Mouse (Mus musculus) bone marrow macrophage, adult 2 months (primary cell): ENCODE results near the gene Dnajc21. TPM values are rescaled to one million over a fixed set of nuclear protein-coding genes. Genes with fewer than 3 reads are reported as not detected.

Source experiments
- H3K27ac ChIP-seq: 2 replicates; pipeline ENCODE4 v1.5.1; 2012; ENCODE audit warnings: low read depth, low read length; ENCODE audit not compliant: insufficient read depth
- H3K4me1 ChIP-seq: 2 replicates; pipeline ENCODE4 v1.6.1; 2012; ENCODE audit warnings: low read length; ENCODE audit not compliant: control insufficient read depth, insufficient read depth
- H3K4me3 ChIP-seq: 2 replicates; pipeline ENCODE4 v1.5.1; 2012; ENCODE audit warnings: mild to moderate bottlenecking, low read length, moderate library complexity; ENCODE audit not compliant: insufficient read depth
- CTCF ChIP-seq: IDR thresholded peaks from 2 replicates; pipeline ENCODE4 v1.5.1; 2012; ENCODE audit warnings: low read depth, mild to moderate bottlenecking, low read length, moderate library complexity
- POLR2A ChIP-seq: IDR thresholded peaks from 2 replicates; pipeline ENCODE4 v1.6.1; 2012; ENCODE audit warnings: mild to moderate bottlenecking, low read depth, low read length, borderline replicate concordance
- polyA plus RNA-seq: library from polyadenylated mRNA; stranded (reverse); fragments of >200 nt; gene quantifications from 2 replicates; pipeline ENCODE4 v1.2.4, GENCODE M21; 2012; ENCODE audit not compliant: missing spikeins, insufficient read depth, insufficient read length

Dnajc21 gene
- polyA plus RNA-seq, 1 experiment, result 17.6 TPM

DNA sequence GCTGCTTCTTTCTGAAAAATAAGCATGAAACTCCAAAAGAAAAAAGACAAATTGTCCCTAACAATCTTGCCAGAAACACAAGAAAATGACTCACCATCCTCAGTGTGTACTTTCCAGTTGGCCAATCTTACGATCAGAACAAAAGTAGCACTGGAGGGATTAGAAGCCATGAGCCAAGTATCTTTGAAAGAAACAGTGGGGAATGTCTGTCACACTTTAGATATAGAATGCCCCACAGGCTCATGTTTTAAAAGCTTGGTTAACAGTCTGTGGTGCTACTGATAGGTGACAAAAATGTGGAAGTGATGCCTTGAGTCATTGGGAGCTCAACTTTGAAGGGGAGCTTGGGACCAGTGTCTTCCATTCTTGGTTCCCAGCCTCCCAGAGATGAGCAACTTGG is 28.0 kb downstream of the Dnajc21 start:
- Histone ChIP-seq H3K4me1 (no peaks in the 10 kb centered on the region), H3K27ac (no peak overlapping the region), H3K4me3 (no peak overlapping the region)
- TF ChIP-seq POLR2A (no peak), CTCF (no peak)

DNA sequence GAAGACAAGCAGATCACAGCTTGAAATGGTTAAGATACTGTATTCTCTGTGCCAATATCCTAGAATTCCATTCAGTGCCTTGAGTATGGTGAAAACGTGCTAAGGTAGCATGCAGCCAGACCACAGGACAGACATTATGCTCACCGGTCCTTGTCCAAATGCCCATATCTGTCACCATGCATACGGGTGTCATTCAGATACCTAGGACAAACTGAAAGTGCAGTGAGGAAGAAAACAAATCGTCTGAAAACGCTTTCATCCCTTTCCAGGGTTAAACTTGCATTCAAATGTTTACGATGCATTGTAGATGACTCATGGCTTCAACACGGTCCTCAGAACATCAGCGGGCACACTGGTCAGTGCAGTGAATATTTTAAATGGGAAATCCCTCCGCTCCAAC is 28.8 kb downstream of the Dnajc21 start:
- H3K4me1 ChIP-seq, result 0 out of 2 replicates have a peak, but pooled peaks cover 2% of the 10 kb centered on the region
- H3K27ac ChIP-seq, result no peak overlapping the region
- TF ChIP-seq POLR2A (no peak), CTCF (no peak)
- no peak overlapping the region for H3K4me3 ChIP-seq

DNA sequence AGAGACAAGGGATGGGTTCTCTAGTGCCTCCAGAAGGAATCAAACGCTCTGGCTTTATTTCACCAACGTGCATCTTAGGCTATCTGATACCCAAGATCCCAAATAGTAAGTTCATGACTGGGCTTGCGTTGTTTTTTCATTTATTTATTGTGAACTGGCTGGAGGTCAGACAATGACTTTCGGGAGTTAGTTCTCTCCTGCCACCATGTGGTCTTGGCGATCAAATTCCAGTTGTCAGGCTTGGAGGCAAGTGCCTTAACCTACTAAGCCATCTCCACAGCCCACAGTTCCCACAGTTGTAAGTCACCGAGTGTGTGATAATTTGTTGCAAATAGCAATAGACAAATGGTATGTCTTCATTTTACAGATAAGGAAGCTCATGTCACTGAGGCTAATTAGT is 30.4 kb downstream of the Dnajc21 start:
- TF ChIP-seq POLR2A (no peak), CTCF (no peak)
- Histone ChIP-seq H3K4me1 (0 out of 2 replicates have a peak, but pooled peaks cover 2% of the 10 kb centered on the region), H3K27ac (no peak overlapping the region), H3K4me3 (no peak overlapping the region)

DNA sequence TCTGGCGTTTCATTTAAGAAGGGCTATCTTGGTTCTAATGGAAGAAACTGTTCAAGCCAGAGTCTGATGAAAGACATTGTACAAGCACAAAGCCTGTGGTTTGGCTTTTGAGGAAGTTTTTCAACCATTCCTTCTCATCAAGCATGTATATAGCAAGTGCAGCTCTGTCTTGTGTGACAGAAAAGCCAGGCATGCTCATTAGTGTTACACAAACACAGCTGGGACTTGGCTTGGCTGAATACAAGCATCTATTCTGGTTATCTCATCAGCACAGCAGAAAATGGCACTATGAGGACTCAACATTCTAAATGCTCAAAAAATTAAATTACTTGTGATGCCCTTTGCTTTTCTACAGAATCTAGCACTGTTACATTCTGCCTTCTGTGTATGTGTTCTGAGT is 33.4 kb downstream of the Dnajc21 start:
- 0 out of 2 replicates have a peak, but pooled peaks cover 2% of the 10 kb centered on the region for H3K4me1 ChIP-seq
- no peak overlapping the region for H3K27ac ChIP-seq
- no peak overlapping the region for H3K4me3 ChIP-seq
- TF ChIP-seq CTCF, result no peak

DNA sequence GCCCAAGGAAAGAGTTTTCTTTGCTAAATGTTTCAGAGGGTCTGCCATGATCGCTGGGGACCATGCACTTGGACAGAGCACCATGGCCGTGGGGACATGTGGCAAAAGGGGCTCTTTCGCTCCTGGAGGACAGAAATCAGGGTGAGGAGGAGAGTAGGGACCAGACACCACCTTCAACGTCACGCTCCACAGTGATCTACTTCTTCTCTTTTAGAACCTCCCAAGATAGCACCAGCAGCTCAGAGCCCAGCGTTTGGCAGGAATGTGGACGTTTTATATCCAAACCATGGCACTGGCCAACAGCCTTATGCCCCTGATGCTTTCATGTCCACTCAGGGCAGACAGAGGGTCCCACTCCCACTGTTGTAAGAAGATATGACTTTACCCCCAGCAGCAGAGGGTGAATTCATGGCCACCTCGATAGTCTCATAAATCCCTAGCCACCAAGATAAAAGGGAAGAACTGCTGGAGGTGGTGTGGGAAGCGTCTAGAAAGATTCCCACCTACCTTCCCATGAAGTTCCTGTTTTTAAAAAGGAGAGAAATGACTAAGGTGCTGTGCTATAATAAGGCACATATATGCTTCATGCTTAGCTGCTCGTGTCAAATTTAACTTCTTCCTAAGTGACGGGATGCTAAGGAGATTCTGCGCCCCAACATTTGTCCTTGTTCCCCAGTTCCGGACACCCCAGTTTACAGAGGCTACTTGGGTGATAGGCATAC is 43.6 kb downstream of the Dnajc21 start:
- TF ChIP-seq POLR2A, result no peak
- no peak for TF ChIP-seq CTCF
- no peak overlapping the region for H3K27ac ChIP-seq
- H3K4me3 ChIP-seq, result no peak overlapping the region
- H3K4me1 ChIP-seq, result no peaks in the 10 kb centered on the region

DNA sequence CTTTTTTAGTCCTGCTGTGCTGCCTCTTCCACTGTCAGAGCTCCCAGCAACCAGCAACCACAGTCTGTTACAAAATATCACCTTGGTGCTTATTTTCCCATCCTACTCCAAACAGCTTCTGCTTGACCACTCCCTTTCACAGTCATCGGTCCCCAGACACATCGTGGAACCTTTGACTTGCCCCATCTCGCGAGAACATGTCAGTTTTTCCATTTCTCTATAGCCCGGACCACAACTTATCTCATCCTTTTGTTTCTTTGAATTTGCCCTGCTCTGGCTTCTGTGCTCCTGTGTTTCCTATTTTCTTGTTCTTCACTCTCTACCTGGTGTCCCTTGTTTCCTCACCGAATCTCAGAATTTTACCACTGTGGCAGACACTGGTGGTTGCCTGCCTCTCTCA is 44.2 kb downstream of the Dnajc21 start:
- TF ChIP-seq POLR2A, result no peak
- no peak for TF ChIP-seq CTCF
- no peaks in the 10 kb centered on the region for H3K4me1 ChIP-seq
- H3K27ac ChIP-seq, result no peak overlapping the region
- no peak overlapping the region for H3K4me3 ChIP-seq

DNA sequence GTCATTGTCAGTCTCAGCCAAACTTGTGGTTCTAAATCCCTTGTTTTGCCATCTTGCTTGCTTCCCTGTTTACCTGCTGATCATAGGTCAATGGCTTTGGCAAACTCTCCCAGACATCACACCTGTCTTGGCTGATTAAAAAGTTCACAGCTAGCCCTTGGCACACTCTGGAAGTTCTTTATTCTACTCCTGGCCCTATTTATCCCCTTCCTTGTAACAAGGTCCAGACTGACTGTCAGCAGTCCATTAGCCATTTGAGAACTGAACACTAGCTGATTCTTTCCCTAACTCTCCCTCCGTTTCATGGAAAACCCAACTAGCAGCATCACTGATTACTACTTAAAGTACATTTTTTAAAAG is 48.6 kb downstream of the Dnajc21 start:
- Histone ChIP-seq H3K4me3 (no peak overlapping the region), H3K4me1 (no peaks in the 10 kb centered on the region), H3K27ac (no peak overlapping the region)
- TF ChIP-seq CTCF (no peak), POLR2A (no peak)

DNA sequence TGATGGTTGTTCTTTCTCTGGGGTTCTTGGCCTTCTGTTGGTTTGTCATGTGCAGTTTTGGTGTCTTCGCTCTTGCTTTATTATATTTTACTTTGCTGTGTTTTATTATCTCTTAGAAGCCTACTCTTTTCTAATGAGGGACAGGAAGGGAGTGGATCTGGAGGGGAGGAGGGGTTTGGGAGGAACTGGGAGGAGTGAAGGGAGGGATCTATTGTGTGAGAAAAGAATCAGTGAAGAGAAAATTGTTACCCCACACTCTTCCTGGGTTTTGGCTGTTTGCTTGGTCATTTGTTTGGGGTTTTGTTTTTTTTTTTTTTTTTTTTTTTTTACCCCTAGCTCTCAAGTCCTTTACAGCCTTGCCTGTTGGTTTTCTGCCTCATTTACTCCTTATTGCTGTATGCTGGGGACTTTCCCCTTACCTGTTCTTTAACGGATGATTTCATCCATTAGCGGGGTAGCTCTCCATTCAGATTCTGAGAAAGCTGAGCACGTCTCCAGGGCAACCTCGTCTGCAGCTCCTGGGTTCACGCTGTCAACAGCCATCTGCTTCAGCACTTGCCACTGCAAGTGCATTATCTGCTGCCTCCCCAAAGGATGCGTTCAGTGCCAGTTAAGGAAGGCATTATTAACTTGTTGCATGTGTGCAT is 49.1 kb downstream of the Dnajc21 start:
- Histone ChIP-seq H3K4me3 (no peak overlapping the region), H3K4me1 (no peaks in the 10 kb centered on the region), H3K27ac (no peak overlapping the region)
- TF ChIP-seq POLR2A (no peak), CTCF (no peak)

DNA sequence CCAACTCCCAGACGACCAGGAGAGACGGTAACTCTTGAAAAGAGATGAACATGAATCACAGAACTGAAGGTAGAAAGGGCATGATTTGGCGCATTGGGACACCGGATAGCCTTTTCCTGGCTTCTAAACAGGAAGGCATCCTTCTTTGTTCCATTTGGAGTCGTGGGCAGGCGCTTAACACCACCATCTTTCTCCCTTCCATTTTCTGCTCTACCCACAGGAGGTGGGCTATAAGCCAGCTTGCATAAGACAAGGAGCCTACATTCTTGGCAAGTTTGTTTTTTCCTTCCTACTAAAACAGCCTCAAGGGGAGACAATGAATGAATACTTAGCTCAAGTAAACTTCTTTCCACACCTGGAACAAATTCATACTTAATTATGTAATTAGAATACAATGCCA is 56.7 kb downstream of the Dnajc21 start:
- H3K4me1 ChIP-seq, result no peaks in the 10 kb centered on the region
- TF ChIP-seq CTCF, result no peak
- no peak overlapping the region for H3K4me3 ChIP-seq
- no peak overlapping the region for H3K27ac ChIP-seq

DNA sequence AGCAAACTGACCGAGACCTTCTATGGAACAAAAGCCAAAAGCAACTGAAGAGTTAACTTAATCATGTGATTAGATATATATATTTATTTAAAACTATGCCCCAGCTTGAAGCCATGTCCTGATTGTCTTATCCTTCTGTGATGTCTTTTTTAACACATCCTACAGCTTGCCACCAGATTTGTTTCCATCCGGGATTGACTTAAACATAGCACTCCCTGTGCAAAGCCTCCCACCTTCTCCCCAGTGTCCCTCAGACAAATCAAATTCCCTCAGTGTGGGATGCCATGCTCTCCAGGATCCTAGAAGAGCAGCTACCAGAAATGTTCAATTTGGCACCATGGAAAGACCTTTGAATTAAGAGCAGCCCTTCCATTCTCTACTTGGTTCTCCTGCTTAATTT is 59.4 kb downstream of the Dnajc21 start:
- Histone ChIP-seq H3K4me3 (no peak overlapping the region), H3K27ac (no peak overlapping the region), H3K4me1 (no peaks in the 10 kb centered on the region)
- TF ChIP-seq POLR2A (no peak), CTCF (no peak)

DNA sequence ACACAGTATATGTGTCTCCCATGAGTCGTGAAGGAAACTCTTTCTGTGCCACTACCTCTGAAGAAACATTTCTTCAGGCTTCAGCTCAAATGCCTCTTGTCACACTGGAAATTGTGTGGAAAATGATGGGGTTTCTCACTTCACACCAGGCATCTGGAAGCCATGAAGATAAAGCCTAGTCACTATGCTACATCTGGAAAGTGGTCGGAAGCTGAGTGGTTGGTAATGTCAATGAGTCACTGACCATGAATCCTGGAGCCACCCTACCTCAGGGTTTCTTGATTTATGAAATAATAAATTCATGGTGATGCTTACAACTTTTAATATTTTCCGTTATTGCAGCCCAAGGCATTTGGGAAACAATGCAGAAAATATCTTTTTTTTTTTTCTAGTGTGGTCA is 60.5 kb downstream of the Dnajc21 start:
- Histone ChIP-seq H3K4me1 (no peaks in the 10 kb centered on the region), H3K27ac (no peak overlapping the region)
- TF ChIP-seq CTCF, result no peak
- no peak for TF ChIP-seq POLR2A

More for the DNA sequence above, 60.5 kb downstream of the Dnajc21 start:
- H3K4me3 ChIP-seq, result no peak overlapping the region
